Mouse (Mus musculus) thymus, adult 2 months (tissue): Measurements from ENCODE around the gene Bag2.

Experiments used
- CTCF ChIP-seq: fragments of 200-500 bp; IDR thresholded peaks from 2 replicates; pipeline ENCODE4 v1.5.1; 2012; ENCODE audit warnings: mild to moderate bottlenecking, control low read depth, low read length, moderate library complexity, borderline replicate concordance; ENCODE audit not compliant: control insufficient read depth, poor library complexity, insufficient read depth; ENCODE audit errors: extremely low read depth
- POLR2A ChIP-seq: fragments of 200-500 bp; IDR thresholded peaks from 2 replicates; pipeline ENCODE4 v1.6.1; 2012; ENCODE audit warnings: mild to moderate bottlenecking, low read length, control low read depth, moderate library complexity; ENCODE audit not compliant: control insufficient read depth, poor library complexity, insufficient read depth; ENCODE audit errors: extremely low read depth

GRCm38 (mm10) chr1:33784561-33784960, 27.0 kb upstream of the Bag2 start:
- TF ChIP-seq CTCF (no peak), POLR2A (no peak)
